Mouse (Mus musculus): ENCODE results near the gene Ush2a.

GRCm38 (mm10) chr1:188430689-188431088 lies 168.9 kb downstream of the Ush2a start:
- TF ChIP-seq CTCF (IDR thresholded peaks at IDR 0.05; ENCODE audit: low read depth) = no peak
- no peak for TF ChIP-seq EP300 (IDR thresholded peaks at IDR 0.05; ENCODE audit: low read depth)
